Mouse (Mus musculus): ENCODE data around the gene Sec61a2.

Gene Sec61a2

GRCm38 (mm10) chr2:5894843-5895570, at the start of gene Sec61a2:
Gene Sec61a2, minus strand, starts transcription at chr2:5895432.
- DNase-seq (ENCODE audit: low read depth, low spot score), result peak; percentile 94

- DNase-seq (ENCODE audit: low read depth, low spot score), result no peak
These were observed 47.8 kb upstream of the Sec61a2 start for GRCm38 (mm10) chr2:5943071-5943470.

GRCm38 (mm10) chr2:5942416-5943032, 47.3 kb upstream of the Sec61a2 start, which contains the start of gene Dhtkd1:
Gene Dhtkd1, minus strand, starts transcription at chr2:5942792.
- peak; percentile 58 for DNase-seq (ENCODE audit: low read depth, low spot score)

DNA sequence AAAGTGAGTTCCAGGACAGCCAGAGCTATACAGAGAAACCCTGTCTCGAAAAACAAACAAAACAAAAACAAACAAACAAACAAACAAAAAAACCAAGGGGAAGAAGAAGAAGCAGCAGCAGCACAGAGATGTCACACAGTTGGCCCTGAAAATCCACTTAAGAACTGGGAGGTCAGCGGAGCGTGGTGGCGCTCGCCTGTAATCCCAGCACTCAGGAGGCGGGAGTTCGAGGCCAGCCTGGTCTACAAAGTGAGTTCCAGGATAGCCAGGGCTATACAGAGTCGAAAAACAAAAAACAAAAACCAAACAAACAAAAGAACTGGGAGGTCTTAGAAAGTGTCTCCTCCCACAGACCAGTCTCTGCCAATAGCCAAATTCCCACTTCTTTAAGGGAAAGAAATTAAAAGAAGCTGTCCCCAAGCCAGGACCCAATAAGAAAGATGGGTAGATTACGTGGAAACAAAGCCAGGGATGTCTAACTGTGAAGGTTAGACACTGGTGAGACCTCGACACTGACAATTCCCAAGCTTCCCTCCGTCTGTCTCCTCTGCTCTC, 46.7 kb upstream of the Sec61a2 start:
- DNase-seq (ENCODE audit: low read depth, low spot score), result peak; percentile 39

- DNase-seq (ENCODE audit: low read depth, low spot score), result no peak
These were observed 45.7 kb upstream of the Sec61a2 start for GRCm38 (mm10) chr2:5940936-5941335.

DNA sequence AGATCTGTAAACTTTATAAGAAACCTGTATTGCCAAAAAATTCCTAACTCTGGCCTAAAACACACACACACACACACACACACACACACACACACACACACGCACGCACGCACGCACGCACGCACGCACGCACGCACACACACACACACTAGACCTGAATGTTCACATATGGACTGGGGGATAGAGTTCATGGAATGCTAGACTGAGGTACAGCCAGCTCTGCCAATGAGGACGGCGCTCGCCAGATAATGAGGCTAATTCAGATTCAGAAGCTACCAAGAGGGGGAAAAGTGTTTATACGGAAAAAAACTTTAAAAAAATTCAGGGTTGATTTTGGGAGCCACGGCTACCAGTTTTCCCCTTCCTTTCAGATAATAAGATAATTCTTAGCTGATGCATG, 44.7 kb upstream of the Sec61a2 start:
- DNase-seq (ENCODE audit: low read depth, low spot score), result no peak

GRCm38 (mm10) chr2:5939319-5939718, 44.1 kb upstream of the Sec61a2 start:
- no peak for DNase-seq (ENCODE audit: low read depth, low spot score)

- no peak for DNase-seq (ENCODE audit: low read depth, low spot score)
These were observed 41.3 kb upstream of the Sec61a2 start for GRCm38 (mm10) chr2:5936550-5936949.

GRCm38 (mm10) chr2:5936068-5936467, 40.8 kb upstream of the Sec61a2 start:
- DNase-seq (ENCODE audit: low read depth, low spot score), result no peak

GRCm38 (mm10) chr2:5934936-5935335, 39.7 kb upstream of the Sec61a2 start:
- DNase-seq (ENCODE audit: low read depth, low spot score), result no peak

DNA sequence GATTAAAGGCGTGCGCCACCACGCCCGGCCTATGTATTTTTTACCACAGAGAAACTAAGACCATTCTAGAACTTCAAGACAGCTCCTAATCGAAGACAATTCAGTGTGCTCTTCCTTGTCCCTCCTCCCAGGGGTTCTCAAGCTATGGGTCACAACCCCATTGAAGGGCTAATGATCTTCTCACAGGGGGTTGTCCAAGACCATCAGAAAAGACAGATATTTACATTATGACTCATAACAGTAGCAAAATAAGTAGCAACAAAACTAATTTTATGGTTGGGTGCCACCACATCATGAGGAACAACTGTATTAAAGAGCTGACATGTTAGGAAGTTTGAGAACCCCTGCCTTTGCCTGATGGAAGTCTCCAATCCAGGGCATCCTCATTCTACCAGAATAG, 36.7 kb upstream of the Sec61a2 start:
- DNase-seq (ENCODE audit: low read depth, low spot score), result no peak

DNA sequence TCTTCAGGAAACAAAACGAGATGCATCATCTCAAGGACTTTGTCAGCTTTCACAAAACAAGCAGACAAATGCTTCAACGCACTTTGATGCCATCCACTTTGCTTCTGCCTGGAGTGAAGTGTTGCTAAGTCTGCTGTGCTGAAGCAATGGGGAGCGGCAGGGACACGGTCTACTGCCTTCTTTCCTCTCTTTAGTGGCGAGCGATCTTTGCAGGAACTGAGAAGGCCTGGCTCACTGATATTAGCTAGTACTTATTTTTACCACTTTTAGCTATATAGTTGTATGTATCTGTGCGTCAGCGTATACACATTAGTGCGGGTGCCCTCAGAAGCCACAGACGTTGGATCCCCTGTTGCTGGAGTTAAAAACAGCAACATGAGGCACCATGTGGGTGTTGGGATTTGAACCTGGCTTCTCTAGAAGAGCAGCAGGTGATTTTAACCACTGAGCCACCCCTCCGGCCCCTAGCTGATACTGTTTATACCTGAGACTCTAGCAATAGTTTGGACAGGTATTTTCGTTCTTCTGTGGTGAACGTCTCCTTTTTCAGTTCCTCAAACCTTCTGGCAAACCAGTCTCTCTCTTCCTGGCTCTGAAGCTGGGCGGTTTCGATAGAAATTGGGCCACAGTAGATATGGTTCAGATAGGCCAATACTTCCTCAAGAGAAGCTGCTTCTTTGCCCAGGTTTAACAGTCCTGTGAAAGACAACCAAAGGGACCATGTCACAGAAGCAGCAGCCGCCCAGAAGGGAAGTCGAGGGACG, 35.2 kb upstream of the Sec61a2 start:
- no peak for DNase-seq (ENCODE audit: low read depth, low spot score)

GRCm38 (mm10) chr2:5929793-5930192, 34.6 kb upstream of the Sec61a2 start:
- DNase-seq (ENCODE audit: low read depth, low spot score), result no peak

DNA sequence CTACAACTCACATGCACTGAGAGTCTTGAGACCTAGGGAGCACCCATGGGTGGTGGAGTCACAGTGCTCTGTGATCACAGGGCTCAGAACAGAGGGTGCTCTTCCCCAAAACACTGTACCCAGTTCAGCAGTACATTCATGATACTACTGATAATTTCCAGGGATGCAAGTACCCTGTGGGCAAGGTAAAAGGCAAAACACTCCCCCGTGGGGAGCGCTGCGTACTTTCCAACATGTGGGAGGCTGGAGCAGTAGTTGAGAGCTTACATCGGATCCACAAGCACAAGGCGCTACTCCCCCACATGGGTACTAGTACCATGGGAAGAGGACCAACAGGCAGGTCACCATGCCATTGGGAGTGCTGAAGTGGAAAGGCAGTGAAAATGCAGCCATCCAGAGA, 32.2 kb upstream of the Sec61a2 start:
- no peak for DNase-seq (ENCODE audit: low read depth, low spot score)

- no peak for DNase-seq (ENCODE audit: low read depth, low spot score)
These were observed 28.6 kb upstream of the Sec61a2 start for GRCm38 (mm10) chr2:5923786-5924185.

- DNase-seq (ENCODE audit: low read depth, low spot score), result no peak
These were observed 27.6 kb upstream of the Sec61a2 start for GRCm38 (mm10) chr2:5922823-5923222.

DNA sequence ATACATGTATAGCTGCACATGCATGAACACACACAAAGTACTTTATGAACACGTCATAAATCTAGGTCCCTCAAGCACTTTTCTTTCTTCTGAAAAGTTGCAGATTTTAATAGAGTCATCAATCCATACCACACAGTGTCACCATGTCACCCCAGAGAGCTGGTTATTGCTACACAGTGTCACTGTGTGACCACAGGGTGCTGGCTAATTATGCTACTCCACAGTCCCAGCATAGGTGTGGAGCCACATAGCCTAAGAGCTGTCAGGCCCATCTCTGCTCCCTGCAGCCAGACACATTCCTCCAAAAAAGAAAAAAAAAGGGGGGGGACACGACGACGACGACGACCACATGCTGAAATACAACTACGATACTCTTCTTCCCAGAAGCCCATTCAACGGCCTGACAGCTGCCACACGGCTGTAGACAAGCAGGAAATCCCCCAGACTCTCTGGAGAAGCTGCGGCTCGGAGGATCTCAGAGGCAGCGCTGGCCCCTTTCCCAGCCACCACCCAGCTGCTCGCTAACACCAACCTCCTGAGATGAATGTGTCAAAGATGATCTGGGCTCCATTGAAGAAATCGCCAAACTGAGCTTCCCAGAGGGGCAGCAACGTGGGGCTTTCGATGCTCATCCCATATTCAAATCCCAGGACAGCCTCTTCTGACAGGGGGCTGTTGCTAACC, 16.2 kb upstream of the Sec61a2 start:
- no peak for DNase-seq (ENCODE audit: low read depth, low spot score)

- peak; percentile 63 for DNase-seq (ENCODE audit: low read depth, low spot score)
These were observed 11.4 kb upstream of the Sec61a2 start for GRCm38 (mm10) chr2:5906625-5907024.

DNA sequence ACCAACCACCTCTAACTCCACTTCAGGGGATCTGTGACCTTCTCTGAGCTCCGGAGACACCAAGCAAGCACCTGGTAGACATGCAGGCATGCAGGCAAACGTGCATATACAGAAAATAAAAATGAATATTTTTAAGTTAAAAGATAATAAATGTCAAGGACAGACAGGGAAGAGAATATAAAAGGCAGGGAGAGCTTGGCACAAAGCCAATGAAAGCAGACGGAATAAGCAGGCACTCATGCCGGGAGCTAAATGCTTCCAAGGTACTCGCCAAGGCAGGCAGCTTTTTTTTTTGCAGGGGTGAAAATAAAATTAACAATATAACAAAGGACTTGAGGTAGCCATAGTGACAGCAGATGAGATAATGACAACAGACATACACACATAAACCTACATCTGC, 10.9 kb upstream of the Sec61a2 start:
- no peak for DNase-seq (ENCODE audit: low read depth, low spot score)

DNA sequence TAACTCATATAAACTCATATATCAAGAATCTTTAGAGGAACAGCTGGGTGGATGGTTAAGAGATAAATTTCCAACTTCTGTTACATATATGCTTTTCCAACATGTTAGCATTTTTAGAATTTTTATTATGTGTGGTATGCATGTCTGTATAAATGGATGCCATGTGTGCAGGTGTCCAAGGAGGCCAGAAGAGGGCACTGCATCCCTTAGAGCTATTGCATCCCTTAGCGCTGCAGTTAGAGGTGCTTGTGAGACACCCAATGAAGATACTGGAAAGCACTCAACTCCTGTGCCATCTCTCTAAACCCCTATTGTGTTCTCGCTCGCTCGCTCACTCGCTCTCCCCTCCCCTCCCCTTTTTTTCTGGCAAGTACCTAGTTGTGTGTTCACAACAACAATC, 4.9 kb upstream of the Sec61a2 start:
- DNase-seq (ENCODE audit: low read depth, low spot score), result peak; percentile 47

GRCm38 (mm10) chr2:5894296-5894695, 936 bp downstream of the Sec61a2 start:
- DNase-seq (ENCODE audit: low read depth, low spot score), result peak; percentile 35

GRCm38 (mm10) chr2:5889412-5889811, 5.8 kb downstream of the Sec61a2 start:
- DNase-seq (ENCODE audit: low read depth, low spot score), result no peak

Measured in 3T3-L1 (cell line).